Mouse (Mus musculus): ENCODE results near the gene Cyp2d34. TPM values are rescaled to one million over a fixed set of nuclear protein-coding genes. Genes with fewer than 3 reads are reported as not detected.

Gene Cyp2d34
- total and polyA plus RNA-seq, 2 experiments from 2014 or later, result not detected

DNA sequence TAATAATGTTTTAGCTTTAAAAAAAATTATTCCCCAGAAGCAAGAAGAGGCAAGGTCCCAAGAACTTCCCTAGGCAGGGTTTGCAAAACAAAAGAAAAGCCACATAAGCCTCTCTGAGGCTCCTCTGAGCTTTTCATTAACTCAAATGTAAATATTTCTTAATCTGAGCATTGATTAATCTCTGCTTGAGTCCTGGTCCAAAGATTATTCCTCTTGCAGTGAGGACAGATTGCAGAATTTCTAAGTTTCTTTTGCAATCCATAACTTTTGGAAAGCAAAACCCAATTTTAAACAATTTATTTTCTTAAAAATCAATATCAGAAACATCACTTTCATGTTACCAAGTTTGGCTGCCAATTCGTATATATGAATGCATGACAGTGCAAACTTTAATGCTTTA, 47.9 kb downstream of the Cyp2d34 start:
- H3K36me3 ChIP-seq (ENCODE audit: insufficient read depth, low read length), result no peaks in the 10 kb centered on the region
- 80% methylated on average over 1 of the region's 1 CpGs for WGBS

More for the DNA sequence above, 47.9 kb downstream of the Cyp2d34 start:
- DNase-seq (ENCODE audit: low spot score) (no peak), ATAC-seq (no peak)
- Histone ChIP-seq H3K4me1 (ENCODE audit: insufficient read depth, low read length) (no peaks in the 10 kb centered on the region), H3K9ac (replicated peaks; ENCODE audit: low read length) (no peak overlapping the region), H3K9me3 (ENCODE audit: low read length) (no peaks in the 10 kb centered on the region; the same call in 1 of the 2 replicates), H3K27ac (no peak overlapping the region), H3K4me3 (ENCODE audit: low read length) (no peak overlapping the region), H3K4me2 (ENCODE audit: low read depth, low read length) (no peak overlapping the region), H3K27me3 (ENCODE audit: insufficient read depth, low read length) (no peaks in the 10 kb centered on the region)
- no peak for TF ChIP-seq CTCF (IDR thresholded peaks at IDR 0.05; ENCODE audit: low read depth)

Small RNA genes lying within 50 kb of the gene (microRNA-seq; reads per million reads assigned to microRNA genes)
- gene Gm27463, result 0 reads per million in 2 experiments
- gene Gm27742, result 0 reads per million in 2 experiments

Other genes with a start within 250 kb of the Cyp2d34 start
- gene Cyp2d22, start 240.7 kb downstream of the Cyp2d34 start, total RNA-seq (2014; rRNA removed), result 3.6 and 6.1 TPM in 2 replicates
- 3.7 and 5.1 TPM in 2 replicates for gene Cyp2d22, start 240.7 kb downstream of the Cyp2d34 start, polyA plus RNA-seq (2015; fragmentation: Nextera tagmentation; extraction: Ambion mirVana)
- not detected in 2 replicates for gene Cyp2d11, start 226.9 kb downstream of the Cyp2d34 start, total RNA-seq (2014; rRNA removed)
- gene Cyp2d11, start 226.9 kb downstream of the Cyp2d34 start, polyA plus RNA-seq (2015; fragmentation: Nextera tagmentation; extraction: Ambion mirVana), result not detected in 2 replicates
- not detected in 2 replicates for gene Cyp2d10, start 213.8 kb downstream of the Cyp2d34 start, total RNA-seq (2014; rRNA removed)
- not detected in 2 replicates for gene Cyp2d10, start 213.8 kb downstream of the Cyp2d34 start, polyA plus RNA-seq (2015; fragmentation: Nextera tagmentation; extraction: Ambion mirVana)
- gene Cyp2d9, start 187.5 kb downstream of the Cyp2d34 start, total RNA-seq (2014; rRNA removed), result not detected in 2 replicates
- not detected in 2 replicates for gene Cyp2d9, start 187.5 kb downstream of the Cyp2d34 start, polyA plus RNA-seq (2015; fragmentation: Nextera tagmentation; extraction: Ambion mirVana)
- not detected in 2 replicates for gene Cyp2d12, start 65.9 kb downstream of the Cyp2d34 start, total RNA-seq (2014; rRNA removed)
- not detected in 2 replicates for gene Cyp2d12, start 65.9 kb downstream of the Cyp2d34 start, polyA plus RNA-seq (2015; fragmentation: Nextera tagmentation; extraction: Ambion mirVana)
- gene Cyp2d40, start 143.2 kb upstream of the Cyp2d34 start, total RNA-seq (2014; rRNA removed), result not detected in 2 replicates
- gene Cyp2d40, start 143.2 kb upstream of the Cyp2d34 start, polyA plus RNA-seq (2015; fragmentation: Nextera tagmentation; extraction: Ambion mirVana), result not detected in 2 replicates
- not detected in 2 replicates for gene Cyp2d26, start 173.3 kb upstream of the Cyp2d34 start, total RNA-seq (2014; rRNA removed)
- gene Cyp2d26, start 173.3 kb upstream of the Cyp2d34 start, polyA plus RNA-seq (2015; fragmentation: Nextera tagmentation; extraction: Ambion mirVana), result not detected in 2 replicates